Mouse (Mus musculus) monocyte, adult 2 months (primary cell): ENCODE data around the gene Prkaca.
A peak's percentile ranks its signal among the peaks of the same experiment; 100 is the strongest.

Experiments used
- DNase-seq, 2 experiments: peaks; one replicate each; pipeline ENCODE4 v3.0.0; 2022; ENCODE audit warnings: low spot score in 2 of 2, low read depth in 1 of 2

Prkaca gene

DNA sequence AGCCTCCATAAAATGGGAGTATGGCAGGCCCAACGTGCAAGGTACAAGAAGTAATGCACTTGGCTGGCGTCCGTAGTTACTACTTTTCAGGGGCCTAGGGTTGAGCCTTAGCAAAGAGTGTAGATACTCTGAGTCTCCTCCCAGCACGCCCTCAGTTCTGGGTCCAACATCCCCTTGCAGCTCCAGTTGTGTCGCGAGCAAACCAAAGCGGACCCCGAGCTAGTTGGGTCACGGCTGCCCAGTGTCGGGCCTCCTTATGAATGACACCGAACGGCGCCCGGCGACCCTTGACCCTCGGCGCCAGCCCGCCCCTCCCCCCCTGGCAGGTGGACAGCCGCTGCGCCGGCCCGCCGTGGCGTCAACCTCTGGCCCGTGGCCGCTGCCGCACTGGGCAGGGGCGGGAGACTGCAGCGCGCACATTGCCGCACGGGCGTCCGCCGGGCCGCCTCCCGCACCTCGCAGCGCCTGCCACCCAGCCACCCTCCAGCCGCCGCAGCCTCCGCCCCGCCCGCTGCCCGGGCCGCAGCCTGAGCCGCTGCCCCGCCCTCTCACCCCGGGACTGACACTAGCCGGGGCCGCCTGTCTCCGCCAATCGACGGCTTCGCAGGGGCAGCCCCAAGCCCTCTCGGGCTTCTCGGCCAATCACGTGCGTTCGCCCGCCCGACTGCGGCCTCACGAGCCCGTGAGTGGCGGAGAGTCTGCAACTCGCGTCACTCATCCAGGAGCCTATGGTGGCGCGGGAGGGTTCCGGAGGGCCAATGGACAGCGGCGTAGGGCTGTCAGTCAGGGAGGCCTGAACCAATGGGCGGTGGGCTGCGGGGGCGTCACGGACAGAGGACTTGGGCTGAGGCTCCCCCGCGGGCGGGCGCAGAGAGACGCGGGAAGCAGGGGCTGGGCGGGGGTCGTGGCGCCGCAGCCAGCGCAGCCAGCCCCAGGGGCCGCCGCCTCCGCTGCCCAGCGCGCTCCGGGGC is at the start of gene Prkaca:
Prkaca (plus strand) TSS at position 844 of the 971 bp plus-strand sequence.
- peak; percentile 94 to 95 for DNase-seq

DNA sequence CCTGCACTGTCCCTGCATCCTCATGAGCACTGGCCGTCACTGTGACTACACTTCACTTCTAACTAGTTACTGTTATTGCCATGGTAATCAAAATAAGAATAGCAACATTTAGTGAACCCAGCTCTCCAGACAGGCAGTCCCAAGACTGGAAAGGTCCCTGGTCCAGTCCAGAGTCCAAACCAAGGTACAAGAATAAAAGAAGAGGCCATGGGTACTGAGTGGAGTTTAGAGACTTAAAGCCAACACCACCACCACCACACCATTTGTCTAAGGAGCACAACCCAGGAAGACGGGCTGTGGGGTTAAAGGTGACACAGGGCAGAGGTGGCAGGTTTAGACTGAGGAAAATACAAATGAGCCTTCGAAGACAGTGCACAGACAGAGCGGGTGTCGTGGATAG is 48.2 kb upstream of the Prkaca start:
- no peak for DNase-seq

DNA sequence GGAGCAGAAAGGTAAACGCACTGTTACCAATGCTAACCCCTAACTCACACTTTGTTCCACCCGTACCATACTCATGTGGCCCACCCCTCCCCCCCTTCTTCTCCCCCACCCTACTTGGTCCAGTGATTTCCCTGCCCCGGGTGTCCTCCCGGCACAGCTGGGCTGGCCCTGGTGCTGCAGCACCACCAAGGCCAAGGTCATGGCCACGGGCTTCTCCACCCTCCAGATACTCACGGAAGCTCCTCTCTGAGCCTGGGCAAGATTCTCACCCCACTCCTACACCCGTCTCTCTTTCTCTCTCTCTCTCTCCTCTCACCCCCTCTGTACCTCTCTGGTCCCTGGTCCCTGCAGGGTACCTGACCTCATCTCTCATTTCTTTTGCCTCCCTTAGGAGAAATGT is 46.5 kb upstream of the Prkaca start:
- no peak for DNase-seq

GRCm38 (mm10) chr8:83934222-83934621 is 38.6 kb upstream of the Prkaca start:
- no peak for DNase-seq

DNA sequence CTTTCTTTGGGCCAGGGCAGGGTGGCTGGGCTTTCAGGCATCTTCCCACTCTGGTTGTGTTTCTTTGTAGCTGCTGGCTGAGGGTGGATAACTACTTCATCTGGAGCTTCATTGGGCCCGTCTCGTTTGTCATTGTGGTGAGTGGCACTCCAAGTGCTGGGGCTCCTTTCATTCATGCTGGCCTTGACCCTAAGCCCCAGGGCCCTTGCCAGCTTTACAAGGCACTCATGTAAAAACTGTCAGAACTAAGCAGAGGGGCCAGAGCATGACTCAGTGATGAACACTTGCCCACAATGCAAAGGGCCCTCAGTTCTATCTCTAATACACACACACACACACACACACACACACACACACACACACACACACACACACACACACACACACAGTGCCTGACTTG is 37.8 kb upstream of the Prkaca start:
- DNase-seq, result no peak

GRCm38 (mm10) chr8:83935435-83935834 is 37.4 kb upstream of the Prkaca start:
- DNase-seq, result no peak

DNA sequence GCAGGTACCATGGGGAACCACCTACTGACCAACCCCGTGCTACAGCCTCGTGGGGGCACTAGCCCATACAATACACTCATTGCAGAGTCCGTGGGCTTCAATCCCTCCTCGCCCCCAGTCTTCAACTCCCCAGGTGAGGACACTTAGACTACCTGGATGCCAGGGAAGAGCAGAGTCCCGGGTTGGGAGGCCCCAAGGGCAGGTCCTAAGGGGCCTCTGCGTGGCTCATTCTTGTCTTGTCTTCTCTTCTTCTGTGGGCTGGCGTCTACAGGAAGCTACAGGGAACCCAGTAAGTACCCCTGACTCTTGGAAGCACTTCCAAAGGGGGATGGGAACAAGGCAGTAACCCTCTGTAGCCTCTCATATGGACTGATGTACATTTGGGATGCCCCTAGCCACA is 35.1 kb upstream of the Prkaca start:
- DNase-seq, result no peak

GRCm38 (mm10) chr8:83938330-83938729 is 34.5 kb upstream of the Prkaca start:
- DNase-seq, result no peak

DNA sequence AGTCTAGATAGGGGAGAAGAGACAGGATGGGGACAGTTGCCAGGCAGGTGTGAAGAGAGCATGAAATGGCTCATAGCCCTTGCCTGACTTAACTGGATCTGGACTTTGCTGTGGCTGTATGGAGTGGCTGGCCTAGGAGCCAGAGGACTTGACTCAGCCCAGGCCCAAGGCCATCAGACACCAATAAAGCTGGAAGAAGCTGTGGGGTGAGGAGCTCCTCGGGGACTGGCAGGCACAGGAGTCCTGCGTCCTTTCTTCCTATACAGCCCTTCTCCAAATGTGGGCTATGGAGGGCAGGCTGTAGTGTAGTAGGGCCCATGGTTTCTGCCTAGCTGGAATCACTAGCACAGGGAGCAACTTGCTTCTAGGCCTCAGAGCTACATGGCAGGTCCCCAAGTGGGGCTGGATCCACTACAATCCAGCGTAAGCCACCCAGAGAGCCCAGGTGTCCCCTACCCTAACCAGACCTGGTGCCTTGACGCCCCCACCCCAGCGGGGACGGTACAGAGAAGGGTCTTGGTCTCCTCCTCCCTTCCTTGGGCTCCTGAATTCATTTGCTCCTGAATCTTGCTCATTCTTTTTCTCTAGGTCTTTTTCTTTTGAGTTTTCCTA is 31.6 kb upstream of the Prkaca start:
- no peak for DNase-seq

DNA sequence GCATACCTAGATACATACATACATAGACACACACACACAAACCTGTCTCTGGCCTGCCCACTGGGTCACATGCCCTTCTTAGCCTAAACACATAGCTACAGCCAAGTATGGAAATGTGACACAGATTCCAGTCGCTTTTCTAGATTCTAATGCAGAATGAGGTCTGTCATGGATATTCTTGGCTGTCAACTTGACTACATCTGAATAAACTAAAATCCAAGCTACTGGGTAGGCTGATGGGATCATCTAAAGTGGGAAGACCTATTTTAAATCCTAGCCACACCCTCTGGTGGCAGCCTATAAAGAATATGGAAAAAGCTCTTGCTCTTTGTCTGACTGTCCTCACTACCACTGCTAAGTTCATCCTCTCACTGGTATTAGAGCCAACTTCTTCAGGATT is 30.3 kb upstream of the Prkaca start:
- no peak for DNase-seq

GRCm38 (mm10) chr8:83945540-83945939 is 27.3 kb upstream of the Prkaca start:
- DNase-seq, result no peak

DNA sequence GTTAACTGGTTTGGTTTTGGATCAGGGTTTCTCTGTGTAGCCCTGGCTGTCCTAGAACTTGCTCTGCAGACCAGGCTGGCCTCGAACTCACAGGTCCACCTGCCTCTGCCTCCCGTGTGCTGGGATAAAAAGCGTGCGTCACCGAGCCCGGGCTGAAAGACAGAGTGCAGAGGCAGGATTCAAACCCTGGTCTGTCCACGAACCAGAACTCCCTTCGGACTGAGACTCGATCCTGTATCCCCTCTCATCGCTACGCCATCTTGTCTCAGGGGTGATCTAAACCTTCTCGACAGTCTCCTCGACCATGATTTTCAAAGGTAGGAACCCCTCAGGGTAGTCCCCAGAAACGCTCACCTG is 18.1 kb upstream of the Prkaca start:
- no peak for DNase-seq

- peak; percentile 93 to 97 for DNase-seq
Observed at GRCm38 (mm10) chr8:83955106-83955957, 17.5 kb upstream of the Prkaca start, which contains the start of the genes Gm10644 and Asf1b. Gene Gm10644 (minus strand): TSS chr8:83955205. Gene Asf1b (plus strand): TSS chr8:83955507.

- no peak for DNase-seq
Observed at GRCm38 (mm10) chr8:83955958-83956218, 16.9 kb upstream of the Prkaca start.

DNA sequence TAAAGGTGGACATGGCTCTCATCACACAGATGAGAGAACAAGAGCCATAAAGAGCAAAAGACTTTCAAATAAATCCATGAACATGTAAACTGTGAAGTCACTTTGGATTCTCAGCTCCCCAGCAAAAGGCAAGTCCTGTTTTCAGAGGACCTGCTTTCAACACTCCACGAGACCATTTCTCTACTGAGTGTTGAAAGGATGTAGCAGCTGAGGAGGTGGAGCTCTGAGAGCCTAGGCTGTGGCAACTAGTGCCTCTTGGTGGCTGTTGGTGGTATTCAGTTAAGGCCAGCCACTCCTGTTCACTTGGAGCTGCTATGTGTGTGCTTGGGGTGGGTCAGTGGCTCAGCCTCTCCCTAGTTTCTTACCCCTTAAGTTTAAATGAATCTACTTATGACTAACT is 16.0 kb upstream of the Prkaca start:
- DNase-seq, result no peak

GRCm38 (mm10) chr8:83964015-83964765 is 8.6 kb upstream of the Prkaca start:
- DNase-seq, result no peak

- DNase-seq, result no peak
Observed at GRCm38 (mm10) chr8:83967701-83968100, 5.1 kb upstream of the Prkaca start.

GRCm38 (mm10) chr8:83971121-83971520 is 1.7 kb upstream of the Prkaca start:
- DNase-seq, result no peak

DNA sequence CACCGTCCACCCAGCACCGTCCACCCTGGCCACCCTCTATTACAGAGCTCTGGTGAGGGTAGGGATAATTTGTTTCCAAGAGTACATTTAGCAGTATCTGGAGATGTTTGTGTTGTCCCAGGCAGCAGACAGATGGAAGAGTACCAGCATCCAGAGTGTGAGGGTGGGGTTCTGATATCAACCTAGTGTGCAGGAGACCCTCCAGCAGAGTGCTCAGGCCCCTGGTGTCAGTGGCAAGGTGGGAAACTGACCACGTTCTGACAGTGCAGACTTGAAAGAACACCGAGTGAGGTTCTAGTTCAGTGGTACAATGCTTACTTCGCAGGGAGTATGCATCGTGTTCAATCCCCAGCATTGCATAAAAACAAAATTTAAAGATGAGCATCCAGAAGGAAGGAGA is 1.1 kb upstream of the Prkaca start:
- no peak for DNase-seq

DNA sequence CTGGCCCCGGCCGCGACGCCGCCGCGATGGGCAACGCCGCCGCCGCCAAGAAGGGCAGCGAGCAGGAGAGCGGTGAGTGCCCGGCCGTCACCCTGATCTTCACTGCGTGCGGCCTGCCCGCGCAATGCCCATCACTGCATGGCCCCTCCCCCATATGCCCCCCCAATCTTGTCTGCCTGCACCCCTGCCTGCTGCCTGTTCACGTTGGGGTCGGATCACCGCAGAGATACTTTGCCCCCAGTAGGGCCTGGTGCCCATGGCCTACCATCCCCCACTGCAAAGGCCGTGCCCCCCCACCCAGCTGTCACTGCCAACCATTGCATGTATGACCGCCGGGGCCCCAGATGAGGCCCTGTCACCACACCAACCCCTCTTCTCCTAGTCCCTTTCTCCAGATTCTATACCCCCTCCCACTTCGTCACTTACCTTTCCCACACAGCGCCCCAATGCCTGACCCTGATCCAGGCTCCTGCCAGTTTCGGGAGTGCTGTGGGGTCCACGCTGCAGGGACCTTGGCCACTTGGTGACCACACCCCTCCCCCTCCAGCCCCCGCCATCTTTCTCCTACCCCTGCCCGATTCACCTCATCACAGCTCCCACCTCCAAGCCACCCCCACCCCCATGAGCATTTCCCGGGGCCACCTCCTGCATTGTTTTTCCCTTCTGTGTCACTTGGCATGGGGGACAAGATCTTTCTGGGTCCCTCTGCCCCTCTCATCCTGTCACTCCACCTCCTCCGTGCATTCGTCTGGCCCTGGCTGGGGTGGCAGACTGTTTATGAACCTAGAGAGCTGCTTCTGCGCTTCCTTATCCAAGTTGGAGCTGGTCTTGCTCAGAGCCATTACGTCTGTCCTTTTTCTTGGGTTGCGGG is 603 bp downstream of the Prkaca start:
- DNase-seq, result no peak
